Mouse (Mus musculus) v-Abl transformed pro-B cells (cell line): ENCODE results near the gene Duoxa2.

Experiments used
- in situ Hi-C, 2 experiments: fragments of 400-800 bp; cut with MboI; formaldehyde crosslinking; loops; one replicate each; pipeline ENCODE4 v1.15.1; 2025; ENCODE audit not compliant: unreplicated experiment in 2 of 2

Gene Duoxa2

GRCm38 (mm10) chr2:122298596-122299490 lies at the start of gene Duoxa2:
Duoxa2 (plus strand) TSS chr2:122298900.
- in situ Hi-C loops = loop anchor here in 1 of 2 experiments (5.0 kb wide), 1 partner anchor 107 kb away; no protein-coding TSS in a partner anchor

GRCm38 (mm10) chr2:122255997-122256396 lies 42.7 kb upstream of the Duoxa2 start:
- in situ Hi-C loops = no loop called here

- in situ Hi-C loops = no loop called here
Measured at GRCm38 (mm10) chr2:122260729-122261128, 38.0 kb upstream of the Duoxa2 start.

GRCm38 (mm10) chr2:122264690-122265089 lies 34.0 kb upstream of the Duoxa2 start:
- in situ Hi-C loops = no loop called here

GRCm38 (mm10) chr2:122266407-122267193 lies 32.1 kb upstream of the Duoxa2 start:
- in situ Hi-C loops = no loop called here

GRCm38 (mm10) chr2:122278769-122279168 lies 19.9 kb upstream of the Duoxa2 start:
- in situ Hi-C loops = no loop called here

- in situ Hi-C loops = no loop called here
Measured at GRCm38 (mm10) chr2:122284091-122284490, 14.6 kb upstream of the Duoxa2 start.

GRCm38 (mm10) chr2:122286137-122286536 lies 12.6 kb upstream of the Duoxa2 start:
- in situ Hi-C loops = no loop called here

GRCm38 (mm10) chr2:122294916-122295315 lies 3.8 kb upstream of the Duoxa2 start:
- in situ Hi-C loops = loop anchor here in 1 of 2 experiments (5.0 kb wide), 1 partner anchor 103 kb away; no protein-coding TSS in a partner anchor

GRCm38 (mm10) chr2:122297271-122298095 lies 1.2 kb upstream of the Duoxa2 start:
- in situ Hi-C loops = loop anchor here in 1 of 2 experiments (5.0 kb wide), 1 partner anchor 105 kb away; no protein-coding TSS in a partner anchor

GRCm38 (mm10) chr2:122298096-122298499 lies 602 bp upstream of the Duoxa2 start, which contains the start of gene Duox2:
Duox2 (minus strand) TSS chr2:122298449.
- in situ Hi-C loops = loop anchor here in 1 of 2 experiments (5.0 kb wide), 1 partner anchor 106 kb away; no protein-coding TSS in a partner anchor

- in situ Hi-C loops = loop anchor here (5.0 to 10.0 kb wide), 2 partner anchors 105 to 108 kb away; no protein-coding TSS in a partner anchor
Measured at GRCm38 (mm10) chr2:122299911-122300655, 1.4 kb downstream of the Duoxa2 start.

- in situ Hi-C loops = loop anchor here in 1 of 2 experiments (10.0 kb wide), 1 partner anchor 106 kb away; no protein-coding TSS in a partner anchor
Measured at GRCm38 (mm10) chr2:122300656-122301020, 1.9 kb downstream of the Duoxa2 start.

GRCm38 (mm10) chr2:122301081-122301920 lies 2.6 kb downstream of the Duoxa2 start:
- in situ Hi-C loops = loop anchor here in 1 of 2 experiments (10.0 kb wide), 1 partner anchor 106 kb away; no protein-coding TSS in a partner anchor

GRCm38 (mm10) chr2:122301921-122302573 lies 3.3 kb downstream of the Duoxa2 start:
- in situ Hi-C loops = loop anchor here in 1 of 2 experiments (10.0 kb wide), 1 partner anchor 107 kb away; no protein-coding TSS in a partner anchor

GRCm38 (mm10) chr2:122302574-122303241 lies 4.0 kb downstream of the Duoxa2 start:
- in situ Hi-C loops = loop anchor here in 1 of 2 experiments (10.0 kb wide), 1 partner anchor 108 kb away; no protein-coding TSS in a partner anchor

GRCm38 (mm10) chr2:122304544-122304943 lies 5.8 kb downstream of the Duoxa2 start:
- in situ Hi-C loops = loop anchor here in 1 of 2 experiments (10.0 kb wide), 1 partner anchor 110 kb away; no protein-coding TSS in a partner anchor
